Mouse (Mus musculus) thymus, adult 2 months (tissue): Measurements from ENCODE around the gene Smim8. TPM values are rescaled to one million over a fixed set of nuclear protein-coding genes. Genes with fewer than 3 reads are reported as not detected.
"Not testable (repeated sequence)": the region's sequence is repeated elsewhere in the genome, so short reads cannot be mapped to it uniquely, and the experiment has no call there.

ENCODE experiments used
- DNase-seq: peaks from one replicate; pipeline ENCODE4 v3.0.0; 2021
- H3K27ac ChIP-seq: fragments of 200-500 bp; 2 replicates; pipeline ENCODE4 v1.5.1; 2012; ENCODE audit warnings: low read length, control low read depth; ENCODE audit not compliant: control insufficient read depth, insufficient read depth
- H3K27me3 ChIP-seq: fragments of 200-500 bp; 2 replicates; pipeline ENCODE4 v1.6.1; 2012; ENCODE audit warnings: mild to moderate bottlenecking, low read length, moderate library complexity, mixed read lengths; ENCODE audit not compliant: control insufficient read depth, insufficient read depth
- H3K36me3 ChIP-seq: fragments of 200-500 bp; 2 replicates; pipeline ENCODE4 v1.6.1; 2012; ENCODE audit warnings: mild to moderate bottlenecking, low read length, moderate library complexity; ENCODE audit not compliant: control insufficient read depth, insufficient read depth
- H3K4me1 ChIP-seq: fragments of 200-500 bp; replicated peaks from 2 replicates; pipeline ENCODE4 v1.6.1; 2012; ENCODE audit warnings: low read length; ENCODE audit not compliant: control insufficient read depth, insufficient read depth
- H3K4me3 ChIP-seq: fragments of 200-500 bp; 2 replicates; pipeline ENCODE4 v1.5.1; 2012; ENCODE audit warnings: mild to moderate bottlenecking, low read length, control low read depth, moderate library complexity; ENCODE audit not compliant: control insufficient read depth, insufficient read depth
- CTCF ChIP-seq: fragments of 200-500 bp; IDR thresholded peaks from 2 replicates; pipeline ENCODE4 v1.5.1; 2012; ENCODE audit warnings: mild to moderate bottlenecking, control low read depth, low read length, moderate library complexity, borderline replicate concordance; ENCODE audit not compliant: control insufficient read depth, poor library complexity, insufficient read depth; ENCODE audit errors: extremely low read depth
- POLR2A ChIP-seq: fragments of 200-500 bp; IDR thresholded peaks from 2 replicates; pipeline ENCODE4 v1.6.1; 2012; ENCODE audit warnings: mild to moderate bottlenecking, low read length, control low read depth, moderate library complexity; ENCODE audit not compliant: control insufficient read depth, poor library complexity, insufficient read depth; ENCODE audit errors: extremely low read depth
- WGBS: fragments of 180-500 bp; shearing (Covaris S2); methylation state at CpG from one replicate; pipeline ENCODE4 v1.1.7; 2018; 5-methylcytosine and 5-hydroxymethylcytosine counted together
- polyA plus RNA-seq: library from polyadenylated mRNA; depleted of rRNA; stranded (reverse); fragments of >200 nt; gene quantifications from 2 replicates; pipeline ENCODE4 v1.2.3, GENCODE M21; 2012

Gene Smim8
- polyA plus RNA-seq, 1 experiment, result 4.3 TPM

DNA sequence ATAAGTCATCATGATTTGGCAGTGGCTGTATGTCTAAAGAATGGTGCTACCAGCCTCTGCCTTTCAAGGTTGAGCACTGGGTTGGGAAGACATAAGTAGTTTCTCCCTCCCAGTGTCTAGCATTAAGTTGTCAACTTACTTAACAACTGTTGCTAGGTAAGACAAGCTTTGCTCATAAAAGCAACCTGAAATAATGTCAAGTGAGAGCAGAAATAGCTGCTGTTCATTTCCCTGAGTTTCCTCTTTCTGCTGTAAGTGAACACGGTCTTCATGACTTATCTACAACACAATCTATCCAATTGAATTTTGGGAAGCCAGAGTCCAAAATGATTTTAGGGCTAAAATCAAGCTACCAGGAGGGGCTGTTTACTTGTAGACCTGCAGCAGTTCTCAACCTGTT is 22.1 kb downstream of the Smim8 start, which contains the start of gene Gm136:
Gene Gm136, minus strand, starts transcription at position 101 of the 400 bp plus-strand sequence.
- 28% methylated on average over 1 of the region's 1 CpGs for WGBS
- H3K4me1 ChIP-seq, result no peaks in the 10 kb centered on the region
- TF ChIP-seq CTCF (no peak), POLR2A (no peak)
- no peaks in the 10 kb centered on the region for H3K27me3 ChIP-seq
- no peaks in the 10 kb centered on the region for H3K36me3 ChIP-seq
- DNase-seq, result no peak
- no peak within 1 kb of the TSS for H3K4me3 ChIP-seq
- H3K27ac ChIP-seq, result no peak within 1 kb of the TSS

DNA sequence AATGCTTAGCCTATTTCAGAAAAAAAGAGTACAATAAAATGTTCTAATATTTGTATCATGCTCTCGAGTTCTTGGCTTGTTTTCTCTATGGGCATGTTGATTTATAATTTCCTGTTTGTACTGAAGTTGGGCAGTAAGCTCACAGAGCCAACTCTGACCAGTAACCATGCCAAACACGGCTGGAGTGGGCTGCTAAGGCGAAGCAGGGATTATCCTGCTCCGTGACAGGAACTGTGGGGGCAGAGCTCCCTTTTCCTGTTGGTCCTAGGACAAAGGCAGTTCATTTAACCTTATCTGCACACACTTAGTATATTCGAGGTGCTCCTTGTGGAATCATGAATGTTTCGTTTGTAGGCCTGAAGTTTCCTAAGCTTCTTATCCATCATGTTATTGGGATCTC is 29.0 kb downstream of the Smim8 start:
- Histone ChIP-seq H3K4me3 (no peak overlapping the region), H3K27ac (no peak overlapping the region), H3K4me1 (no peaks in the 10 kb centered on the region), H3K27me3 (no peaks in the 10 kb centered on the region), H3K36me3 (no peaks in the 10 kb centered on the region)
- 71% methylated on average over 6 of the region's 6 CpGs for WGBS
- no peak for DNase-seq
- TF ChIP-seq POLR2A, result no peak
- no peak for TF ChIP-seq CTCF

DNA sequence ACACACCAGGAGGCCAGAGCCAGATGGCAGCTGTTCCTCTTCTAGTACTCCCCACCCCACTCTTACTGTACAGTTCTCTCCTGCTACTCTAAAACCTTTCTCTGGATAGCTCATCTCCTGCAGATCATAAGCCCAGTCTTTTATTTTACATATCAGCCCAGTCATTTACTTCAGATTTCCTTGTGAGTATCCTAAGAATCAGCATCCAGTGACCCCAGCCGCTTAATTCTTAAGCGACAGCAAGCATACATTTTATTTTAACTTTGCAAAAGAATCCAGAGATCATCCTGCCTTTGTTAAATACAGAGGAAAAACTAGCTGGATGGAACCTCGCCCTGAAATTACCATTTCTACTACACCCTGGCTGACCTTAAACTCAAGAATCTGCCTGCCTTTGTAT is 43.8 kb downstream of the Smim8 start:
- no peak overlapping the region for H3K4me3 ChIP-seq
- DNase-seq, result no peak
- no peak for TF ChIP-seq POLR2A
- TF ChIP-seq CTCF, result no peak
- no peaks in the 10 kb centered on the region for H3K36me3 ChIP-seq
- no peak overlapping the region for H3K27ac ChIP-seq
- peaks cover 3% of the 10 kb centered on the region; the same call in 1 of the 2 replicates for H3K4me1 ChIP-seq
- WGBS, result 93% methylated on average over 3 of the region's 3 CpGs
- H3K27me3 ChIP-seq, result peaks cover 4% of the 10 kb centered on the region; the same call in 1 of the 2 replicates

DNA sequence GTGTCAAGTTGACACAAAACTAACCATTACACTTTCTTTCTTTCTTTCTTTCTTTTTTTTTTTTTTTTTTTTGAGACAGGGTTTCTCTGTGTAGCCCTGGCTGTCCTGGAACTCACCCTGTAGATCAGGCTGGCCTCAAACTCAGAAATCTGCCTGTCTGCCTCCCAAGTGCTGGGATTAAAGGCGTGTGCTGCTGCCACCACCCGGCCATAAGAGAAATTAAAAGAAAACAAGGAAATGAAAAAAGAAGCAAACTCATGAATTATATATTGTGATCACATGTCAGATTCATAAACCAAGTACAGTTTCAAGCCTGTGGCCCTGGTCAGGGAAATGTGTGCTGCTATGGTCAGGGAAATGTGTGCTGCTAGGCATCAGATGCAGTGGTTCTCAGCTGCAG is 44.8 kb downstream of the Smim8 start:
- not testable (repeated sequence) for H3K36me3 ChIP-seq, H3K4me1 ChIP-seq, DNase-seq, H3K27ac ChIP-seq, H3K27me3 ChIP-seq, H3K4me3 ChIP-seq
- WGBS, result 22% methylated on average over 2 of the region's 2 CpGs

DNA sequence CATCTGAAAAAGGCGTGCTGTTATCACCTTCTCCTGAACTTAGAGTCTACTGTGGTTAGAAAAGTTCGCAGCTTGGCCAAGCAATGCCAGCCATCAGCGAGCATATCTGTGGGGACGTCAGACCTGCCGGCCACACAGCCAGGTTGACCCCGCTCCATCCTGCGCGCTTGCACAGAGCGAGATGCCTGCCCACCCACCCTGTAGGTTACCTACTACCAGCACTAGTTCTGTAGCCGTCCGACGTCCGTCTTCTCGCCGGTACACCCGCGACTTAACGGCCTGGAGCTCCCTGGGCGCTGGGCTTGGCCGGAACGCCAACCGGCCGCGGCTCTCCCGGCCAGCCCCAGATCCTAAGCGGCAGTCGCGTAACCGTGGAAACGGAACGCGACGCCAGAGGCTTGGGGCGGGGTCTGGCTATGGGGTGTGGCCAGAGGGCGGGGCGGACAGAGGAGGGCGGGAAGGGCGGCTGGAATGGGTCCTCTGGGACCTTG is 48.3 kb downstream of the Smim8 start, which contains the start of gene Cfap206:
Gene Cfap206, minus strand, starts transcription at position 356 of the 491 bp plus-strand sequence.
- 2% methylated on average over 38 of the region's 38 CpGs for WGBS
- peak; percentile 24 for DNase-seq
- Histone ChIP-seq H3K36me3 (no peaks in the 10 kb centered on the region), H3K4me3 (no peak within 1 kb of the TSS), H3K4me1 (peaks cover 3% of the 10 kb centered on the region; the same call in 1 of the 2 replicates), H3K27ac (no peak within 1 kb of the TSS), H3K27me3 (peaks cover 4% of the 10 kb centered on the region; the same call in 1 of the 2 replicates)
- TF ChIP-seq POLR2A (no peak), CTCF (no peak)

DNA sequence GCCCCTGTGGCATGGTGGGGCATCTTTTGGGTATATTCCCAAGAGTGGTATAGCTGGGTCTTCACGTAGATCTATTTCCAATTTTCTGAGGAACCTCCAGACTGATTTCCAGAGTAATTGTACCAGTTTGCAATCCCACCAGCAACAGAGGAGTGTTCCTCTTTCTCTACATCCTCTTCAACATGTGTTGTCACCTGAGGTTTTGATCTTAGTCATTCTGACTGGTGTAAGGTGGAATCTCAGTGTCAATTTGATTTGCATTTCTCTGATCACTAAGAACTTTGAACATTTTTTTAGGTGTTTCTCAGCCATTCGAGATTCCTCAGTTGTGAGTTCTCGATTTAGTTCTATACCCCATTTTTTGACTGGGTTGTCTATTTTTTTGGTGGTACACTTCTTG is 52.5 kb downstream of the Smim8 start:
- H3K4me3 ChIP-seq, result not testable (repeated sequence)

DNA sequence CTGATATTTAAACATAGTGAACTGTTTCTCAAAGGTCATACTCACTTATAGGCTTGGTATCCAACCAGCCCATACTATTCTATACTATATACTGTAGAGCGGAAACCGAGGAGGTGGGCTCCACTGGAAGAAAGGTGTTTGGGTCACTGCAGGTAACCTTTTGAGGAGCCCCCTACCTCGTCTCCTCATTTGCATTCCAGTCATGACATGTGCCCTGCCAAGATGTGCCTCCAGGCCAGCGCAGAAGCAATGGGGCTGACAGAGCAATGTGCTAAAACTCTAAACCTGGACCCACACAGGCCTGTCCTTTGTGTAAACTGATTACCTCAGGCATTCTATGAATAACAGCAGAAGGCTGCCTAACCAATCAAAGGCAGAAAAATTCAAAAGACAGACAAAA is 53.9 kb downstream of the Smim8 start:
- Histone ChIP-seq H3K27me3 (no peaks in the 10 kb centered on the region), H3K27ac (no peak overlapping the region), H3K36me3 (no peaks in the 10 kb centered on the region), H3K4me1 (no peaks in the 10 kb centered on the region), H3K4me3 (no peak overlapping the region)
- TF ChIP-seq POLR2A (no peak), CTCF (no peak)
- no peak for DNase-seq
- 83% methylated on average over 4 of the region's 4 CpGs for WGBS

More for the DNA sequence above, 52.5 kb downstream of the Smim8 start:
- not testable (repeated sequence) for H3K27ac ChIP-seq, DNase-seq, H3K4me1 ChIP-seq, H3K36me3 ChIP-seq, H3K27me3 ChIP-seq
- 93% methylated on average over 3 of the region's 3 CpGs for WGBS
